Mouse (Mus musculus) heart, postnatal 0 days (tissue): ENCODE measurements around the gene Gm10521.

ENCODE experiments used
- CTCF ChIP-seq: IDR thresholded peaks from 2 replicates; pipeline ENCODE4 v1.5.1; 2016; ENCODE audit warnings: antibody characterized with exemption, control low read depth, low read depth
- EP300 ChIP-seq: IDR thresholded peaks from 2 replicates; pipeline ENCODE4 v1.6.1; 2016; ENCODE audit warnings: antibody characterized with exemption, low read depth

DNA sequence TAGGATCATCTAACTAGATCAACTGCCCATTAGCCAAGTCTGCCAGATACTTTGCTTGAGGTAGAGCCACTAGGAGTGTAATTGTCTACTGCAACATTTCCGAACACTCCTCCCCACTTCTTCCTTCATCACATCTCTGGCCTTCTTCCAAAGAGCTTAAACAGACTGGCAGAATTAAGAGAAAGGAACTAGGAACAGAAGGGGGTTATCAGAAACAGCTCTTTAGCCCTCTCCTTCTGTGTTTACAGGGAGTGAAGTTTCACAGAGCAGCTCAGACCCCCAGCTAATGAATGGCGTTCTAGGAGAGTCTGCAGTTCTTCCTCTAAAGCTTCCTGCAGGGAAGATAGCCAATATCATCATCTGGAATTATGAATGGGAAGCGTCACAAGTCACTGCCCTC, 38.4 kb downstream of the Gm10521 start:
- no peak for TF ChIP-seq CTCF
- TF ChIP-seq EP300, result no peak
